Mouse (Mus musculus) retina, postnatal 1 day (tissue): ENCODE results near the gene Abl1.

ENCODE experiments used
- DNase-seq: peaks from one replicate; pipeline ENCODE4 v3.0.0-alpha.2; 2012

Abl1 gene

DNA sequence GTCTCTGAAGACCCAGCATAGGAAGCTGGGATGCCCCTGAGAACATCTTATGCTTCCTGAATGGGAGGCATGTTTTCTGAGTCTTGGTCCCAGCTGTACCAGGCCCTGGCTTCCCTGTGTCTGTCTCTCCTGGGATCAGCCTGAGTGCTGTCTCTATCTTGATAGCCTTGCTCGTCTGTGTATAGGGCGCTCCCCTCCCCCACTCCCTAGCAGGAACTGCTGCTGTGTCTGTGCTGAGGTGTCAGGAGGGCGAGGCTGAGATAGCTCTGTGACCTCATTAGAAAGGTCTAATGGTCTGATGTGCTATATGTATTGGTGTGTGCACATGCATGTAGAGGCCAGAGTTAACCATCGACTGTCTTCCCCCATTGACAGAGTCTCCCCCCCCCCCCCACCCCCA, 58.7 kb downstream of the Abl1 start:
- peak; percentile 38 for DNase-seq

- peak; percentile 18 for DNase-seq
Observed at GRCm38 (mm10) chr2:31749046-31749709, 61.0 kb downstream of the Abl1 start.

DNA sequence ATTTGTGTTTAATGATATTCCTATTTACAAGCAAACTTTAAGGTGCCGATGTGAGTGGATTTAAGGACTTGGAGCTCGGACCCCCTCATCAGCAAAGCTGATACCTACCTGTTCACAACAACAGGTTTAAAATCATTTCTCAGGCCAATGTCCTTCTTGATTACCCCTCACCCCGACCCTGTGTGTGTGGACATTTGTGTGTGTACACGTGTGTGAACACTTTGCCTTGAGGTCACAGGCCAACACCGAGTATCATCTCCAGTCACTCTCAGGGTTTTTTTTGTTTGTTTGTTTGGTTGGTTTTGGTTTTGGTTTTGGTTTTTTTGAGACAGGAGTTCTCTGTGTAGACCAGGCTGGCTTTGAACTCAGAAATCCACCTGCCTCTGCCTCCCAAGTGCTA, 62.0 kb downstream of the Abl1 start:
- DNase-seq = no peak

DNA sequence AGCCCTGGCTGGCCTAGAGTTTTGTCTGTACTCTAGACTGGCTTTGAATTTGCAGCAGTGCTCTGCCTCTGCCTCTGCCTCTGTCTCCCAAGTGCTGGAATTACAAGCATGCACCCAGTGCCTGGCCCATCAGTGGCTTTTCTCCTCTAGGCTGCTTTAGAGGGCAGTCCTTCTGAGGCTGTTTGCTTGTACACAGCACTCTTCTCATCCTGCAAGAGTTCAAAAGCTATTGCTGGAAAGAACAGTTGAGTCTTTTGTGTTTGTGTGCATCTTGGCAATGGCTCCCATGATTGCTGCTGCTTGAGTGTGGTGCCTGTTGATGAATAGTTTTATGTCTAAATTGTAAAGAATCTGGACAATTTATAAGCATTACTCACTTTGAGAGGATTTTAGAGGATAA, 69.3 kb downstream of the Abl1 start:
- DNase-seq = no peak

DNA sequence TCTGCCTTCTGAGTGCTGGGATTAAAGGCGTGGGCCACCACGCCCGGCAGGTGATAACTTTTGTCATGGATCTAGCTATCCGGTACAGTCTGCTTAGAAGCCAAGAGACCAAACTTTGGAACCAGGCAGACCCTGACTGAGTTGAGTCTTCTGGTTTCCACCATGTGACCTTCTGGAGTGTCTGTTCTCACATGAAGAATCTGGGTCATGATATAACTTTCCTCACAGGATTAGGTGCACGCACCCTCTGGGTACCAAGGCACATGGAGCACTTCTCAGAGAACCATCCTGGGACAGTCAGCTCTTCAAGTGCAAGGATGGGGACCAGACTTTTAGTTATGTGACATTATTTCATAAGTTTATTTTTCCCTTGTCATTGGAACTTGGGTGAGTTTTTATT, 70.8 kb downstream of the Abl1 start:
- no peak for DNase-seq

- DNase-seq = peak; percentile 90
Observed at GRCm38 (mm10) chr2:31759751-31760460, 71.7 kb downstream of the Abl1 start.

- DNase-seq = no peak
Observed at GRCm38 (mm10) chr2:31760486-31760885, 72.3 kb downstream of the Abl1 start.

- no peak for DNase-seq
Observed at GRCm38 (mm10) chr2:31761115-31761531, 72.9 kb downstream of the Abl1 start.

DNA sequence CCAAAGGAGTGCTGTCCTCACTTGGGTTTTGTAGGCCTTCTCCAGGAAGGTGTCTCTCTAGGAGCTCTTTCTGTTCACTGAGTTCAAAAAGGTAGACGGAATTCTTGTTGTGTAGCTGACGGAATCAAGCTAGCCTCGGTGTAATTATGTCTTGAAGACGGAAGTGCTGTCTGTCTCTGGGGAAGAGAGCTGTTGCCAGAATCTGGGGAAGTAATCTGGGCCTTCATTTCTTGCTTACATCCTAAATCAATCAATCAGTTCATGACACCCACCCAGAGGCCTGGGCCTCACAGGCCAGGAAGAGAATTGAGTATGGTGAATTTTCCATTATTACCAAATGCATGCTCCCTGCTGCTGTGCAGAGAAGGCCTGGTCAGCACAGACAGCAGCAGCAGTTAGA, 73.4 kb downstream of the Abl1 start:
- no peak for DNase-seq

GRCm38 (mm10) chr2:31762155-31762554, 74.0 kb downstream of the Abl1 start:
- peak; percentile 24 for DNase-seq

DNA sequence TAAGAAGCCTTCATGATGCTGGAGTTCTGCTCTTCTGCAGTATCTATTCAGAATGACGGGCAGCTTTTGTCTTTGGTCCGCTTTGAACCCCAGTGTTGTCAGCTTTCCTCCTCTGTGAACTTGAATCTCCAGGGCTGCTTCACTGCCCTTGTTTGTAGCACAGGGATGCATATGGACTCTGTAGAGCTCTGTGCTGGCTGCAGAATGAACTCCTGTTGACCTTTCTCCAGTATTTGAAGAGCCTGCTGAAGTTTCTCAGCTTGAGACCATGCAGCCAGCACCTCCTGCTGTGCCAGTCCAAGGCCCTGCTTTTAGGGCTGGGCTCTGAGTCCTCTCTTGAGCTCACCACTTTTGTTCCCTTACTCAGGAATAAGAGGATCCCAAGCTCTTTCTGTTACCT, 74.7 kb downstream of the Abl1 start:
- DNase-seq = peak; percentile 36

GRCm38 (mm10) chr2:31763271-31763670, 75.1 kb downstream of the Abl1 start:
- DNase-seq = no peak

- DNase-seq = no peak
Observed at GRCm38 (mm10) chr2:31767104-31767503, 78.9 kb downstream of the Abl1 start.

DNA sequence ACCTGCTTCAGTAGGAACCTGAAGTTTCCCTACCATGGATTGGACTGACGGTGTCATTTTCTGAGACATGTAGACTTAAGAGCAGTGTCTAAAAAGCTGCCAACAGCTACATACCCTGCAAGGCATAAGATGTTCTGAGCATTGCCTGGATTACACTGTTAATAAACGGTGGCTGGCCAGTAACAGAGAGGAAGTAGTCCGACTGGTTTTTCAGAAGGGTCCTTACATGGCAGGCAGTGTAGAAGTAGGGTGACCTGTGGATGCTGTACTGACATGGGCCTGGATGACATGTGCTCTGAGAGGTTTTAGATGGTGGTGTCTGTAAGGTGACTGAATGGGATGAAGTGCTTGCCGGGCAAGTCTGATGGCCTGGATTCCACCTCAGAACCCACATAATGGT, 79.6 kb downstream of the Abl1 start:
- no peak for DNase-seq

GRCm38 (mm10) chr2:31769115-31769514, 80.9 kb downstream of the Abl1 start:
- DNase-seq = peak; percentile 69

GRCm38 (mm10) chr2:31769631-31770111, 81.5 kb downstream of the Abl1 start:
- DNase-seq = no peak

DNA sequence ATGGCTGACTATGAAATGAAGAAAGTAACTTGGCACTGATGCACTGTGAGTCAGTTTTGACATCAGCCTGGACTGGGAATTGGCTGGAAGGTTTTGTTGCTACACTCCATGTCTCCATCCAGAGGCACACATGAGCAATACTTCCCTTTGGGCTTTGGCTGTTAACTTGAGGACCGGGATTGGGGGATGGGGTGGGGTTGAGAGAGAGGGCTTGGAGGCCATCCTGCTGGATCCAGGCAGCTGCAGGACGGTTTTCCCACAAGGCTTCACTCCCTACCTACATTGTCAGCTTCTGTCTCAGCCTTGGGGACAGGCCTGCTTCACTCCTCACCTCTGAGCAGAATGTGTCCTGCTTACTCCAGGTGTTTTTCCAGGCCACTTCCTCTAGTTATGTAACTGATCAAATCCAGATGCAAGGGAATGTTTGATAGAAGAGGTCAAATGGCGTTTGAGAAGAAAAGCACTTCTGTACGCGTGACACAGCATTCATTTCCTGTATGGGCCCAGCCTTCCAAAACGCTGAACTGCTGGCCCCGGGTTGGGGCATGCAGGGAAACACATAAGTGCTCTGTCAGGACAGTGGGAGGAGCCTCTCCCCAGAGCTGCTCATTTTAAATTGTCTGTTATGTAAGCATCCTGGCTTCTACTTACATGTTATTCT, 82.7 kb downstream of the Abl1 start:
- DNase-seq = peak; percentile 29

DNA sequence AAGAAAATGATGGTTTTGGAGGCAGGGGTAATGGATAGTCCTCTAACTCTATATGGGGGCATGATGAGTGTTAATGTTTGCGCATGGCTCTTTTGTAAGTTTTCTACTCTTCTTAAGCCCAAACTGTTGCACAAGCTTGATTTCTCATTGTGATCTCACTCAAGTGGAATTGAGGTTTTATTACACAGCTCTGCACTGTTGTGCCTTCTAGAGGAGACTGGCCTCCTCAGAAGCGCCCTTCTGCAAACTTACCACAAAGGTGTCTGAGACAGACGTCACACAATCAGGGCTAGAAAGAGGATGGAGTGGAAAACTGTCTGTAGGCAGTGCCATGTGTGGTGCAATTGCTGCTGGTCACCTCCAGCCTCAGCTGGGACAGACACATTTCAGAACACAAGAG, 88.3 kb downstream of the Abl1 start:
- DNase-seq = no peak

- no peak for DNase-seq
Observed at GRCm38 (mm10) chr2:31779258-31779657, 91.1 kb downstream of the Abl1 start.

- DNase-seq = no peak
Observed at GRCm38 (mm10) chr2:31782958-31783602, 94.9 kb downstream of the Abl1 start.

- peak; percentile 87 for DNase-seq
Observed at GRCm38 (mm10) chr2:31785074-31785473, 96.9 kb downstream of the Abl1 start.

DNA sequence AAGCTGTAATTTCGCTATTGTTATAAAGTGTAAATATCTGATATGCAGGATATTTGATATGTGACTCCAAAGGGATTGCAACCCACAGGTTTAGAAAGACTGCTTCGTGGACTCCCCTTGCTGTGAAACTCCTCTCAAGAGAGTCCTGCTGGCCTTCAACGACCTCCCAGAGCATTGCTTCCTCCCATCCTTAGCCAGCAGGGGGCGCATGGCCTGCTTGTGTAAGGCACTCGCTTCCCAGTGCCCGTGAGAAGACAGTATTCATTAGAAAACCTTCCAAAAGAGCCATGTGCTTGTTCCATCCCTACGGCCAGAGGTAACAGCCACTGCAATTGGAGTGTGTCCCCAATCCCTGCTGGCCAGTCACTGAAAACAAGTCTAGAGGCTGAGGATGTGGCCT, 98.9 kb downstream of the Abl1 start:
- DNase-seq = peak; percentile 84

GRCm38 (mm10) chr2:31788227-31788626, 100.1 kb downstream of the Abl1 start:
- DNase-seq = peak; percentile 57
